Mouse (Mus musculus) thymus, adult 2 months (tissue): ENCODE measurements around the gene Phrf1.

Experiments
- CTCF ChIP-seq: fragments of 200-500 bp; IDR thresholded peaks from 2 replicates; pipeline ENCODE4 v1.5.1; 2012; ENCODE audit warnings: mild to moderate bottlenecking, control low read depth, low read length, moderate library complexity, borderline replicate concordance; ENCODE audit not compliant: control insufficient read depth, poor library complexity, insufficient read depth; ENCODE audit errors: extremely low read depth
- POLR2A ChIP-seq: fragments of 200-500 bp; IDR thresholded peaks from 2 replicates; pipeline ENCODE4 v1.6.1; 2012; ENCODE audit warnings: mild to moderate bottlenecking, low read length, control low read depth, moderate library complexity; ENCODE audit not compliant: control insufficient read depth, poor library complexity, insufficient read depth; ENCODE audit errors: extremely low read depth

GRCm38 (mm10) chr7:141213605-141214235 lies 14.9 kb upstream of the Phrf1 start, which contains the start of gene Lmntd2:
- TF ChIP-seq CTCF: no peak
- no peak for TF ChIP-seq POLR2A
